Mouse (Mus musculus): ENCODE measurements at regions not wholly inside any gene's neighbourhood (a gene's known extent, or its start where the extent isn't known, plus 50 kb on each side); places are given as distances from the start of the nearest gene placed in this dataset.

- Histone ChIP-seq H3K9me3 (replicated peaks; ENCODE audit: low read length) (no peaks in the 10 kb centered on the region), H3K27me3 (replicated peaks) (no peaks in the 10 kb centered on the region), H3K4me2 (ENCODE audit: insufficient read depth, low read depth, poor library complexity, severe bottlenecking) (peak overlapping the region; percentile 57), H3K27ac (ENCODE audit: insufficient read depth, low read depth) (no peak overlapping the region), H3K9ac (ENCODE audit: insufficient read depth, low read depth) (no peak overlapping the region), H3K36me3 (replicated peaks in 1 of 2; ENCODE audit: control insufficient read depth in 1 of 2, insufficient read depth in 1 of 2, low read length in 1 of 2) (no peaks in the 10 kb centered on the region), H3K4me1 (ENCODE audit: control insufficient read depth in 1 of 2, insufficient read depth in 2 of 2) (peaks cover 2 to 33% of the 10 kb centered on the region in 2 experiments; a peak in 3 of 4 replicates), H3K4me3 (replicated peaks in 1 of 3; ENCODE audit: low read depth in 2 of 3, low read length in 2 of 3, poor library complexity in 1 of 3) (no peak overlapping the region), H3K79me2 (replicated peaks; ENCODE audit: control insufficient read depth, extremely low read depth, insufficient read depth, poor library complexity, severe bottlenecking) (no peaks in the 10 kb centered on the region)
- peak; percentile 64 for TF ChIP-seq EP300 (IDR thresholded peaks at IDR 0.05; ENCODE audit: low read length)
- peak; percentile 1; the same call in 1 of the 2 replicates for TF ChIP-seq BHLHE40 (IDR thresholded peaks at IDR 0.05; ENCODE audit: low read depth, low read length)
- peak; percentile 71 for TF ChIP-seq IRF4 (IDR thresholded peaks at IDR 0.05; ENCODE audit: low read depth, low read length)
- no peak for TF ChIP-seq MXI1 (IDR thresholded peaks at IDR 0.05; ENCODE audit: low read depth, low read length)
- in situ Hi-C loops (cut with MboI; ENCODE audit: low pct_ligation_motif_present, low pct_unique_long_range_greater_than_20kb, low sequenced_read_pairs), result no loop called here
- peak; percentile 37 for DNase-seq (ENCODE audit: extremely low read depth)
- dilution Hi-C loops (cut with MboI; ENCODE audit: extremely low pct_ligation_motif_present, extremely low pct_unique_long_range_greater_than_20kb, low sequenced_read_pairs), result no loop called here
Observed at GRCm38 (mm10) chr16:65312947-65313346, 207.3 kb upstream of the Htr1f start.

GRCm38 (mm10) chr16:65315052-65315451, 205.3 kb upstream of the Pou1f1 start:
- TF ChIP-seq SMC3 (IDR thresholded peaks at IDR 0.05; ENCODE audit: low read depth, low read length) (no peak), MAZ (IDR thresholded peaks at IDR 0.05; ENCODE audit: low read depth, low read length) (no peak), MAFK (IDR thresholded peaks at IDR 0.05; ENCODE audit: insufficient replicate concordance, low read length) (no peak), PAX5 (IDR thresholded peaks at IDR 0.05; ENCODE audit: low read length) (no peak), SIN3A (IDR thresholded peaks at IDR 0.05; ENCODE audit: low read length) (no peak), ELF1 (IDR thresholded peaks at IDR 0.05; ENCODE audit: low read depth, low read length) (no peak)
- peaks cover 2 to 33% of the 10 kb centered on the region in 2 experiments; a peak in 3 of 4 replicates for H3K4me1 ChIP-seq (ENCODE audit: control insufficient read depth in 1 of 2, insufficient read depth in 2 of 2)
- H3K79me2 ChIP-seq (replicated peaks; ENCODE audit: control insufficient read depth, extremely low read depth, insufficient read depth, poor library complexity, severe bottlenecking), result no peaks in the 10 kb centered on the region
- no peaks in the 10 kb centered on the region for H3K27me3 ChIP-seq (replicated peaks)
- in situ Hi-C loops (cut with MboI; ENCODE audit: low pct_ligation_motif_present, low pct_unique_long_range_greater_than_20kb, low sequenced_read_pairs), result no loop called here
- H3K4me2 ChIP-seq (ENCODE audit: insufficient read depth, low read depth, poor library complexity, severe bottlenecking), result no peak overlapping the region
- no peak overlapping the region for H3K27ac ChIP-seq (ENCODE audit: insufficient read depth, low read depth)
- H3K9me3 ChIP-seq (replicated peaks; ENCODE audit: low read length), result no peaks in the 10 kb centered on the region
- no peaks in the 10 kb centered on the region for H3K36me3 ChIP-seq (replicated peaks in 1 of 2; ENCODE audit: control insufficient read depth in 1 of 2, insufficient read depth in 1 of 2, low read length in 1 of 2)
- H3K9ac ChIP-seq (ENCODE audit: insufficient read depth, low read depth), result no peak overlapping the region
- H3K4me3 ChIP-seq (replicated peaks in 1 of 3; ENCODE audit: low read depth in 2 of 3, low read length in 2 of 3, poor library complexity in 1 of 3), result no peak overlapping the region
- dilution Hi-C loops (cut with MboI; ENCODE audit: extremely low pct_ligation_motif_present, extremely low pct_unique_long_range_greater_than_20kb, low sequenced_read_pairs), result no loop called here
- DNase-seq (ENCODE audit: extremely low read depth), result peak; percentile 25

GRCm38 (mm10) chr16:65332412-65332811, 187.9 kb upstream of the Pou1f1 start:
- H3K36me3 ChIP-seq (replicated peaks in 1 of 2; ENCODE audit: control insufficient read depth in 1 of 2, insufficient read depth in 1 of 2, low read length in 1 of 2), result no peaks in the 10 kb centered on the region
- H3K79me2 ChIP-seq (replicated peaks; ENCODE audit: control insufficient read depth, extremely low read depth, insufficient read depth, poor library complexity, severe bottlenecking), result no peaks in the 10 kb centered on the region
- TF ChIP-seq BHLHE40 (IDR thresholded peaks at IDR 0.05; ENCODE audit: low read depth, low read length) (no peak), GABPA (IDR thresholded peaks at IDR 0.05; ENCODE audit: insufficient replicate concordance, low read depth, low read length) (no peak), MAZ (IDR thresholded peaks at IDR 0.05; ENCODE audit: low read depth, low read length) (no peak), KAT2A (IDR thresholded peaks at IDR 0.05; ENCODE audit: insufficient replicate concordance, low read length) (no peak), NRF1 (IDR thresholded peaks at IDR 0.05; ENCODE audit: low read depth, low read length) (no peak), CHD1 (IDR thresholded peaks at IDR 0.05; ENCODE audit: low read depth, low read length) (no peak), HCFC1 (IDR thresholded peaks at IDR 0.05; ENCODE audit: low read depth, low read length) (no peak)
- in situ Hi-C loops (cut with MboI; ENCODE audit: low pct_ligation_motif_present, low pct_unique_long_range_greater_than_20kb, low sequenced_read_pairs) (no loop called here), dilution Hi-C loops (cut with MboI; ENCODE audit: extremely low pct_ligation_motif_present, extremely low pct_unique_long_range_greater_than_20kb, low sequenced_read_pairs) (no loop called here)
- H3K4me1 ChIP-seq (ENCODE audit: control insufficient read depth in 1 of 2, insufficient read depth in 2 of 2), result no peaks in the 10 kb centered on the region
- H3K4me3 ChIP-seq (replicated peaks in 1 of 3; ENCODE audit: low read depth in 2 of 3, low read length in 2 of 3, poor library complexity in 1 of 3), result no peak overlapping the region
- DNase-seq (ENCODE audit: extremely low read depth), result no peak
- H3K27ac ChIP-seq (ENCODE audit: insufficient read depth, low read depth), result no peak overlapping the region
- no peak overlapping the region for H3K4me2 ChIP-seq (ENCODE audit: insufficient read depth, low read depth, poor library complexity, severe bottlenecking)
- H3K27me3 ChIP-seq (replicated peaks), result no peaks in the 10 kb centered on the region
- no peak overlapping the region for H3K9ac ChIP-seq (ENCODE audit: insufficient read depth, low read depth)
- no peaks in the 10 kb centered on the region for H3K9me3 ChIP-seq (replicated peaks; ENCODE audit: low read length)
